11 mouse cellular contexts compared by ENCODE assay signal in the genomic region with DNA sequence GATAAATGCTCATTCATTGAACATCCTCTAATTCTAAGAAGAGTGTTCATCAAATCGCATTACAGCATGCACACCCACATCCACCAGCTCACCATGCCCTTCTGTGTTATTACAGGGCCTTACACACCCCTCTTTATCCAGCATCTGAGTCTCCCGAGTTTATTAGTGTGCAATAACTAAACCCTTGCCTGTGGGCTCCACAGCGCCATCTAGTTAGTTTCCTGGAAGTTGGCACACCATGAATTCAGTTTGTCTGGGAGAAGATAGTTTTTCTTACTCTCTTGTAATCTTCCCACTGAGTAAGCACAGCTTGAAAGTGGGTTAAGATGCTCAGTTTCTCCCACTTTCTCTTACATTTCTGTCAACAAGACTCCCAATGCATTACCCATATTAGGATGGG.
DNase-seq lines count a peak whose midpoint lies in the region; ATAC-seq and TF ChIP-seq lines count a peak whose summit lies in the region.
"Had no signal": no experiment of that assay in that cellular context is flagged by ENCODE, and none has a peak within 500 bp of the region (broad histone marks: within the 10 kb centered on the region; RNA-seq: fewer than 3 reads in every experiment).

No protein-coding gene starts in this region.

- H3K4me3 ChIP-seq in liver, embryonic 14.5 days (ENCODE audit: insufficient read depth in 1 of 2, low read depth in 2 of 2, low read length in 2 of 2) = no peak overlapping the region
- H3K4me3 ChIP-seq in liver, embryonic 12.5 days = no peak overlapping the region
- H3K4me3 ChIP-seq: heart, embryonic 15.5 days had no signal

- no peak for TF ChIP-seq EP300 in liver, embryonic 14.5 days (IDR thresholded peaks at IDR 0.05; ENCODE audit: low read depth)

- in situ Hi-C loops in Patski (cut with MboI; ENCODE audit: low pct_unique_long_range_greater_than_20kb) = no loop called here

- ATAC-seq in liver, embryonic 14.5 days (ENCODE audit: insufficient read depth) = no peak
- ATAC-seq in liver, embryonic 12.5 days = no peak
- no peak for ATAC-seq in Patski
- 0 out of 4 replicates have a peak, but pooled peaks have one; percentile 4 to 45 for ATAC-seq in hematopoietic stem cell, adult 5-6 weeks (replicated peaks in 1 of 2; ENCODE audit: insufficient read depth in 1 of 2, low FRiP score in 2 of 2, low TSS enrichment in 1 of 2, low read depth in 1 of 2, poor library complexity in 2 of 2, severe bottlenecking in 2 of 2)

- no peaks in the 10 kb centered on the region for H3K36me3 ChIP-seq in liver, embryonic 14.5 days (replicated peaks; ENCODE audit: control insufficient read depth, insufficient read depth, low read depth)
- no peaks in the 10 kb centered on the region for H3K36me3 ChIP-seq in liver, embryonic 12.5 days
- H3K36me3 ChIP-seq: heart, embryonic 15.5 days had no signal

- CTCF ChIA-PET in Patski (lab: Charles Lee) = interaction anchor here (0.8 to 1.7 kb wide), 2 partner anchors 10 to 30 kb away, joined by 3 to 4 read pairs; no protein-coding TSS in a partner anchor

- no peak overlapping the region for H3K27ac ChIP-seq in liver, embryonic 14.5 days
- no peak overlapping the region for H3K27ac ChIP-seq in liver, embryonic 12.5 days
- H3K27ac ChIP-seq: heart, embryonic 15.5 days had no signal

- POLR2A ChIA-PET in Patski (lab: Charles Lee) = no interaction called here

- peak; percentile 31; the same call in 1 of the 2 replicates for TF ChIP-seq CTCF in liver, embryonic 14.5 days (IDR thresholded peaks at IDR 0.05; ENCODE audit: low read depth)
- TF ChIP-seq CTCF in Patski (IDR thresholded peaks at IDR 0.05) = peak; percentile 38

- H3K9ac ChIP-seq in liver, embryonic 14.5 days (replicated peaks) = no peak overlapping the region
- no peak overlapping the region for H3K9ac ChIP-seq in liver, embryonic 12.5 days
- H3K9ac ChIP-seq: heart, embryonic 15.5 days had no signal

- no peak overlapping the region for H3K4me2 ChIP-seq in liver, embryonic 14.5 days (ENCODE audit: low read depth)
- H3K4me2 ChIP-seq in liver, embryonic 12.5 days = no peak overlapping the region
- H3K4me2 ChIP-seq: heart, embryonic 15.5 days had no signal

- H3K4me1 ChIP-seq in liver, embryonic 14.5 days (replicated peaks; ENCODE audit: control insufficient read depth in 2 of 2, insufficient read depth in 2 of 2, low read length in 1 of 2) = no peaks in the 10 kb centered on the region
- no peaks in the 10 kb centered on the region for H3K4me1 ChIP-seq in liver, embryonic 12.5 days
- H3K4me1 ChIP-seq: heart, embryonic 15.5 days had no signal

- DNase-seq in embryo, embryonic 10 days (ENCODE audit: low spot score) = peak; percentile 25
- no peak for DNase-seq in embryo, embryonic 9.5 days (ENCODE audit: extremely low spot score)
- no peak for DNase-seq in liver, embryonic 14.5 days (ENCODE audit: low read depth in 3 of 3, low spot score in 3 of 3)
- no peak for DNase-seq in Patski (ENCODE audit: low read depth, low spot score)
- DNase-seq in natural killer cell, adult 2 months (ENCODE audit: low spot score in 2 of 2) = no peak
- no peak for DNase-seq in left cerebral cortex, adult 18-20 months (ENCODE audit: low spot score in 2 of 2)
- DNase-seq: cerebellum, adult 8-10 months; thymus, postnatal 36 days had no signal

- WGBS in liver, embryonic 14.5 days (ENCODE audit: insufficient replicate concordance) = 36% methylated on average over 3 of the region's 3 CpGs
- 48% methylated on average over 3 of the region's 3 CpGs for WGBS in liver, embryonic 12.5 days (ENCODE audit: insufficient replicate concordance)

- no peaks in the 10 kb centered on the region for H3K9me3 ChIP-seq in liver, embryonic 14.5 days (ENCODE audit: control insufficient read depth, low read length)
- H3K9me3 ChIP-seq in liver, embryonic 12.5 days (replicated peaks) = no peaks in the 10 kb centered on the region
- H3K9me3 ChIP-seq: heart, embryonic 15.5 days had no signal

- H3K27me3 ChIP-seq in liver, embryonic 14.5 days (ENCODE audit: control insufficient read depth, insufficient read depth, low read length) = no peaks in the 10 kb centered on the region
- no peaks in the 10 kb centered on the region for H3K27me3 ChIP-seq in liver, embryonic 12.5 days (replicated peaks)
- no peaks in the 10 kb centered on the region for H3K27me3 ChIP-seq in Patski
- H3K27me3 ChIP-seq: heart, embryonic 15.5 days had no signal

Comparison
In these comparisons a context has a peak if more than half of its experiments do, and no peak if none do; other contexts are left out.
1. ATAC-seq: peak in hematopoietic stem cell, adult 5-6 weeks (2 of 2); none in liver, embryonic 14.5 days (single experiment), liver, embryonic 12.5 days (single experiment) and Patski (single experiment).